Mouse (Mus musculus): ENCODE measurements at regions not wholly inside any gene's neighbourhood (a gene's known extent, or its start where the extent isn't known, plus 50 kb on each side); places are given as distances from the start of the nearest gene placed in this dataset.
"Not testable (repeated sequence)": the region's sequence is repeated elsewhere in the genome, so short reads cannot be mapped to it uniquely, and the experiment has no call there.

DNA sequence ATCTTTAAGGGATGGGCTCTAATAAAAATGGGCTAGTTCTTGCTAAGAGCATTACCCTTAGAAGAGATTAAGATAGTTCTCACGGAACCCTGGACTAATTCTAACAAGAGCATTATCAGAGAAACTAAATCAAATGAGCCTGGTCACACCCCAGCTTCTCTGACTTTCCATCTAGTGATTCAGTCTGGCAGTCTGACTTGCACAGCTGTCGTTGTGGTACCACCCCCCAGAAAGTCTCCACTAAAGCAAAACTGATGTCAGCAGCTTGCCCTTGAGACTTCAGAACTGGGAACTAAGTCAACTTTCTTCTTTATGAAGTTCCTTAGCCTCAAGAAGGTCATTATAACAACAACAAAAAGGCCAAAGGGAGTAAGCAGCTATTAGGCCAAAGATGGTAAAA lies 126.5 kb upstream of the Max start:
- DNase-seq = no peak

- not testable (repeated sequence) for DNase-seq
These were observed 124.9 kb upstream of the Max start for GRCm38 (mm10) chr12:77086931-77087330.

DNA sequence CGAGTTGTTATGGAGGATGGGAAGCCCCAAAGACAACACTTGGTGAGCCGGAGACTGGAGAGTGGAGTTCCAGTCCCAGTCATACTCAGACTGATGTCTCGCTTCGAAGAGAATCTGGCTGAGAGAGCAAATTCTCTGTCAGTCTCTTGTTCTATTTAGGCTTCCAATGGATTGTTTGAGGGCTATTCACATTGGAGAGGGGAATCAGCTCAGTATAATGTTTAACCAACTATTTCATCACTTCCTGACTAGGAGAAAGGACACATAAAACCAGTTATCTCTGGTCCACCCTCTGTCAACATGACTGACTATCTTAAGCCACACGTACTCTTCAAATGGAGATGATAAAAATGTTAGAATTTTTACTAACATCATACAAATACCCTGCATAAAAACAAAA lies 123.9 kb upstream of the Max start:
- DNase-seq = no peak

GRCm38 (mm10) chr12:77085244-77085643 lies 123.2 kb upstream of the Max start:
- DNase-seq = no peak

GRCm38 (mm10) chr12:77084744-77085143 lies 122.7 kb upstream of the Max start:
- DNase-seq = no peak

DNA sequence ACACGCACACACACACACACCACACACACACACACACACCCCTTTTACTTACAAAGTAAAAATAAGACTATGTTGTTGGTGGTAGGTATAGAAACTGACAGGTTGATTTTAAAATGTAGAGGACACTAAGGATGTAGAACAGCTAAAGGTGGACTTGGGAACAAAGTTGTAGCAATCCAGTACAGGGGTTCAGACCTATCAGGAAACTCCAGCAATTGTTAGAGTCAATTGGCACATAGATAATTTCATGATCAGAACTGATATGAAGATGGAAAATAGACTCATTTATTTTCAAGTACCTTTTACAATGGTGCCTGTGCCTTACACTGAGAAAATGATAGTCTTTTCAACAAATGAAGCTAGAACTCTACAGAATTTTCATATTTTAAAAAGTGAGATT lies 122.3 kb upstream of the Max start:
- no peak for DNase-seq

GRCm38 (mm10) chr12:77083760-77084159 lies 121.8 kb upstream of the Max start:
- DNase-seq = no peak

DNA sequence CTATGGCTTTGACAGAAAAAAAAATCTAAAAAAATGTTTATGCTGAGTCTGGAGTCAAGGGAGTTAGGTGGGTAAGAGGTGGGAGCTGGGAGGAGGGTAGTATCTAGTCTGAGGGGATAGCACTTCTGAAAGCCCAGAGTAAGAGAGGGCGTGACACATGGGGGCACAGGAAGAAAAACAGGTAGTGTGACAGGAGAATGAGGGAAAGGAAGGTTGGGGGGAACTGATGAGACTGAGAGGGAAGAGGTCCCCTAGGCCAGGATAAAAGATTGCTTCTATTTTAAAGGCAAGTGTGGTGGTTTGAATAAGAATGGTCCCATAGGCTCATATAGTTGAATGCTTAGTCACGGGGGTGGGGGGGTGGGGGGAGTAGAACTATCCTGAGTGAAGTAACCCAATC lies 119.8 kb upstream of the Max start:
- DNase-seq = no peak

- no peak for DNase-seq
These were observed 117.5 kb upstream of the Max start for GRCm38 (mm10) chr12:77079481-77079880.

GRCm38 (mm10) chr12:77076678-77077077 lies 114.7 kb upstream of the Max start:
- DNase-seq = no peak

- DNase-seq = no peak
These were observed 112.6 kb upstream of the Max start for GRCm38 (mm10) chr12:77074602-77075001.

DNA sequence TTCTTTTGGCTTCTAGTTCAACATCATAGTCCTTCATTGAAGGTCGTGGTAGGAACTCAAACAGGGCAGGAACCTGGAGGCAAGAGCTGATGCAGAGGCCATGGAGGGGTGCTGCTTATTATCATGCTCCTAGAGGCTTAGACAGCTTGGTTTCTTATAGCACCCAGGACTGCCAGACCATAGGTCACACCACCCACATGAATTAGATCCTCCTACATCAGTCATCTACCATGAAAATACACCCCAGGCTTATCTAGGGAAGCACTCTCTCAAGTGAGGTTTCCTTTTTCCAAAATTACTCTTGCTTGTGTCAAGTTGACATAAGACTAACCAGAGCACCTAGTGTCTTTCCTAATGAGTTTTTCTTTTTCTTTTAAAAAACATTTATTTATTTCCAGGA lies 109.7 kb upstream of the Max start:
- no peak for DNase-seq

DNA sequence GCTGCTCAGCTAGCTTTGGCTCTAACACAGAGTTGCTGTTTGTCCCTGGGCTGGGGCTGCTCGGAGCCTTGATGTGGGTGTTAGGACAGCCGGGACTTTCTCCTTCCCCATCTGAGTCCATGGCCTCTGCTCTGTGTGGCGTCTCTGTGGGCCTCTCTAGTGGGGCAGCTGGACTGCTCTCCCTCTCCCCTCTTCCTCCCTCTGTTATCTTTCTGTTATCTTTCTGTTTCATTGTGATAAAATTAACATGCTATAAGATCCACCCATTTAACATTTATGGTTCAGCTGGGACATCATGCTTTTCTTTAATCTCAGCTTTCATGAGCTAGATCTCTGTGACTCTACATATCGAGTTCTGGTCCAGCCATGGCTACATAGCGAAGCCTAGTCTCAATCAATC lies 105.9 kb upstream of the Max start:
- DNase-seq = no peak

DNA sequence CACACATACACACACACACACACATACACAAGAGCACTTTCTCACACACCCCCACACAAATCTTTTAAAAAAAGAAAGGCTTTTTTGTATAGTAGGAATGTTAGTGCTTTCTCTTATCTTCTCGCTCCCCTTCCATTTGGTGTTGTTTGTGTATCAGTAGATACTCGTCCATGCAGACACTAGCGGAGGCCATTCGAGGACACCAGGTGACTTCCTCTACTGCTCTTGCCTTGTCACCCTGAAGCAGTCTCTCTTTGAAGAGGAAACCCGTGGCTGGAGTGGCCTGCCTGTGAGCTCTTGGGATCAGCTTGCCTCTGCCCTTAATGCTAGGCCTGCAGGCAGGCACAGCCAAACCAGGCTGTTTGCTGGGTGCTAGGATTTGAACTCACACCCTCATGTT lies 105.1 kb upstream of the Max start:
- DNase-seq = no peak

DNA sequence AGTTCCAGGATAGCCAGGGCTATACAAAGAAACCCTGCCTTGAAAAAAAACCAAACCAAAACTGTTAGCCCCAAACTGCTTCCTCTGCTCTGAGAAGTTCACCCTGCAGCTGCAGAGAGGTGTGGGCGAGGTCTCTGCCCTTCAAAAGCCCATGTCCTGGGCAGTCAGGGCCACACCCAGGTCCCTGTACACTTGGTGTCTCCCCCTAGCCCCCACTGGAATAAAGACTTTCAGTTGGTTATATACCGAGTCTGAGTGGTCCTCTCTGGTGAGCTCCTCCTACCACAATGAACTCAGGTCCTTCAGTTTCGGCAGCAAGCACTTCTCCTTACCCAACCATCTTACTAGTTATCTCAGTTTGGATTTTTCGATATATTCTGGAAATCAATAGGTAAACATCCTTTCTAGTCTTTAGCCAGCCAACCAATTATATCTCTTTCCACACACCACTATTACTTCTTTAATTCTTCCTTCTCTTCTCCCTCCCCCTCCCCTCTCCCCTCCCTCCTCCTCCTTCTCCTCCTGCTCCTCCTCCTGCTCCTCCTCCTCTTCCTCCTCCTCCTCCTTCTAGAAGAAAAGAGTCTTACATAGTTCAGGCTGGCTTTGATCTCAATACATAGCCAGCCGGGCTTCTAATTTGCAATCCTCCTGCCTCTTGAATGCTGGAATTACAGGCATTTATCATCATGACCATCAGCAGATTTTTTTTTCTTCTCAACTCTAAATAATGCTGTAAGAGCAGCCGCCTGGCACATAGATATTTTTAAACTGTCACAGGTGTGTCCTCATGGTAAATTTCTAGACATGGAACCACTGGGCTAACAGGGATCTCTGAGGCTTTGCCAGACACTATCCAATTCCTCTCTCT lies 103.9 kb upstream of the Max start:
- no peak for DNase-seq

- DNase-seq = no peak
These were observed 102.0 kb upstream of the Max start for GRCm38 (mm10) chr12:77064048-77064447.

DNA sequence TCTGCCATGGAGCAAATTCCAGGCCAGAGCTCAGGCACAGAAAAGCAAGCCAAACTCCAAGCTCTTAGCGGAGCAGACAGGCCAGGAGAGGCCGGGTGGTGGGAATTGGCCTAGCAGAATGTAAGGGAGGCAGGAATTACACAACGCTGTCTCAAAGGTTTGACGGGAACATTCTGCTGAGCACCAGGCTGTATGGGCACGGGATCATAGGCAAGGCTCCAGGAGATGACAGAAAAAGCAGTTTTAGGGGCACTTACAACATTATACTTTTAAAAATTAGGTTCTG lies 99.5 kb upstream of the Max start:
- DNase-seq = peak; percentile 20

DNA sequence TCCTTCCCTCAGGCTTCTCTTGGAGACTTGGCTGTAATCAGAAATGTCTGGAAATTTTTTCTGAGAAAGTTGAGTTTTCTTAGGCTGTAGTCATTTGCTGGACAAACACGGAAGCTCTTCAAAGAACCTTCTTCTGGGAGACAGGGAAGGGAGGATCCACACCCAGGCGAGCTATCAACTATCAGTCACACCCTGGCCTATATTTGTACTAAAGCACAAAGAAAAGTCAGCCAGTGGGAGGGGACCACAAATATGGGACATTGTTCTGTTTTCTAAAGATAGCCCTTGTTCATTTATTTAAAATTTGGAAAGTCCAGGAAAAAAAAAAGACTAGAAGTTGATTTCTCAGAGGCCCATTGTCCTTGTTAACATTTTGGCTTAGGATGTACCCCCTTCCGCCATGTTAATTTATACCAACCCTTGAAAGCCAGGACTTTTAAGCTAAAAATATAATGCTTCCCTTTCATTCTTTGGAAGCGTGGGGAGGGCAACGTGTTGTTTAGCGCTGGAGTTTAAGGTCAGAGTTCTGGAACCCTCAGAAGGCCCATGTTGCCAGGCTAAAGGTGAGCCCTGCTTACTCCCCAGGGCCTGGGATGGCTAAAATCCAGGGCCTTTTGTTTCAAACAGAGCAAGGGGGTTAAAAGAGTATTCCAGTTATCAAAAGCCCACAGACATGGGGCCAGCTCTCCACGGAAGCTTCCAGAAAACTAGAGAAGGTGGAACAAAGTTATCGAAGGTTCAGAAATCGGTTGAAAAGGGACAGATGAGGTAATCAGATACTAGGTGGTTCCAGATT lies 99.0 kb upstream of the Max start:
- DNase-seq = no peak

DNA sequence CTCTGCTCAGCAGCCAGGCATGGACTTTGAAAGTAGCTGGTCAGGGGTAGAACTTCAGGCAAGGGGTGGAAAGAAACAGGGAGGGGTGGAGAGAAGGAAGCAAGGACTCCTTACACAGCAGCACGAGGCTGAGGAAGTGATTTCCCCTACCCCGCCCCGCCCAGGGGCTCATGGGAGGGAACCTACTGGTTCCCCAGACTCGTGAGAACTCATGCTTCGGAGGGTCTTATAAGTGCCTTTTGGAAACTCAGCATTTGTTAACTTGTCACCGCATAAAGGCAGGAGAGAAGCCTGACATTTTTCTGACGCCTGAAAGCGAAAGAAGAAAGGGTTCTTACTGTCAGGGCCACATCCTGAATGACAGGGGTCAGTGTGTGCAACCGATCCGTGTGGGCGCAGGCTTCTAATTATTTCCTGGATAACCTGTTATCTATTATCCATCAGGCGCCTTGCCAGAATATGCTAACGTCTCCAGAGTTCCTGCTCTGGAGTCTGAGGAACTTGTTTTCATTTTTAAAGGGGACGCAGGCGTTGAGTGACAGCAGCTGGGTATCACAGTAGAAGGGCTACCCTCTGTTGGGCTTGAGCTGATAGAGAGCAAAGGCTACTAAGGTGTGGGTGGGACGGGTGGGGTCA lies 98.2 kb upstream of the Max start:
- DNase-seq = peak; percentile 62

- no peak for DNase-seq
These were observed 97.7 kb upstream of the Max start for GRCm38 (mm10) chr12:77059679-77060059.

DNA sequence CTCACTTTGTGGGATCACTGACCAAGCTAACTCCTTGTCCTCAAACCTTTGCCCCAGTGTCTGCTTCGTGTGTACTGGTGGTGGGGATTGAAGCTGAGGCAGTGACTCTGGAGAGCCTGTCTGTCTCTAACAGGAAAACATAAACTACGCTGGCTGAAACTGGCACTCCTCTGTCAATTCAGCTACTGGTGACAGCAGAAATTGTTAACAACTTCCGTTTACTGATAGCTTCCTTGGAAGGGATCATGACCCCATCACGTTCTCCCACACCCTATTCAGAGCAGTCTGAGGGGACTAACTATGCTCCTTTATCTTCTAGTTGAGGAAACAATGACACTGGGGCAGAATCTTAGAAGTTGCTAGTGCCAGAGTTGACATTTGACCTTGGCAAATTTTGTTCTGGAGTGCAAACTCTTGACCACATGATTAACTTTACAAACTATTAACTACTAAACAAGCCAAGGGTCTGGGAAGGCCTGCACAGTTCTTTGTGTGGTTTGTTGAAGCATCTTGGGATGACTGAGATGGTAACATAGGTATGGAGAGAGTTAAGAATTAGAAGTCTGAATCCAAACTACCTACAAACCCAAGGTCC lies 96.7 kb upstream of the Max start:
- DNase-seq = no peak

GRCm38 (mm10) chr12:77056748-77057370 lies 94.9 kb upstream of the Max start:
- peak; percentile 38 for DNase-seq

DNA sequence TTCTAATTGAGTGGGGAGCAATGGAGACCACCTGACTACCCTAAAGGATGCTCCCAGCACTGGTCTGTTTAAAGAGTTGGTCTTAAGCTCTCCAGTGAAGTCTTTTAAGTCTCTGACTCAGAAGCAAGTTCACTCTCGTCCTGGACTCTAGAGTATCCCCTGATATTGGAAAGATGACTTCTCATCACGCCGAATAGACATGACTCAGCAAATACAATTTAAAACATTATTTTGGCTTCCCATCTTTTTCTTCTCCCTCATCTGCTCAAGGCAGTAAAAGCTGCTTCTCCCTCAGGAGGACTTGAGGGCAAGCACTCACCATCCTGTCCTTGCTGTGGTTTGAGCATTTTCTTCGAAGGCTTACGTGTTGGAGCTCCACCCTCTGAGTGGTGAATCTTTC lies 92.7 kb upstream of the Max start:
- DNase-seq = no peak

Measured in lung, postnatal 36 days (tissue).